Mouse (Mus musculus): ENCODE results near the gene Mvb12b. TPM values are rescaled to one million over a fixed set of nuclear protein-coding genes. Genes with fewer than 3 reads are reported as not detected.

Gene Mvb12b
- polyA plus RNA-seq, 1 experiment from 2014 or later: 16.9 TPM

- H3K4me3 ChIP-seq (ENCODE audit: low read depth, low read length): no peak overlapping the region
- WGBS: 81% methylated on average over 11 of the region's 11 CpGs
- H3K4me1 ChIP-seq (ENCODE audit: control insufficient read depth, insufficient read depth, low read length): peaks cover 11% of the 10 kb centered on the region; the same call in 1 of the 2 replicates
- DNase-seq (ENCODE audit: low spot score) (no peak), ATAC-seq (ENCODE audit: insufficient number of reproducible peaks, low FRiP score, low TSS enrichment, low read depth) (no peak)
- no peak overlapping the region for H3K4me2 ChIP-seq (ENCODE audit: low read depth, severe bottlenecking)
- H3K27ac ChIP-seq (replicated peaks; ENCODE audit: low read depth, low read length): no peak overlapping the region
- H3K27me3 ChIP-seq (ENCODE audit: control insufficient read depth, insufficient read depth, low read length): no peaks in the 10 kb centered on the region
- no peaks in the 10 kb centered on the region; the same call in 1 of the 2 replicates for H3K9me3 ChIP-seq (ENCODE audit: control insufficient read depth, low read length)
- no peaks in the 10 kb centered on the region for H3K36me3 ChIP-seq (ENCODE audit: control insufficient read depth, insufficient read depth, low read length)
- H3K9ac ChIP-seq (ENCODE audit: low read length): no peak overlapping the region
Observed at GRCm38 (mm10) chr2:33853011-33853976, 34.5 kb downstream of the Mvb12b start.

GRCm38 (mm10) chr2:33847196-33847834, 40.4 kb downstream of the Mvb12b start:
- Histone ChIP-seq H3K9me3 (ENCODE audit: control insufficient read depth, low read length) (no peaks in the 10 kb centered on the region), H3K27me3 (ENCODE audit: control insufficient read depth, insufficient read depth, low read length) (no peaks in the 10 kb centered on the region), H3K4me2 (ENCODE audit: low read depth, severe bottlenecking) (no peak overlapping the region), H3K9ac (ENCODE audit: low read length) (peak overlapping the region; percentile 22; the same call in 1 of the 2 replicates), H3K4me3 (ENCODE audit: low read depth, low read length) (no peak overlapping the region), H3K4me1 (ENCODE audit: control insufficient read depth, insufficient read depth, low read length) (peaks cover 21% of the 10 kb centered on the region), H3K27ac (replicated peaks; ENCODE audit: low read depth, low read length) (peak overlapping the region; percentile 43), H3K36me3 (ENCODE audit: control insufficient read depth, insufficient read depth, low read length) (no peaks in the 10 kb centered on the region)
- ATAC-seq (ENCODE audit: insufficient number of reproducible peaks, low FRiP score, low TSS enrichment, low read depth) (no peak), DNase-seq (ENCODE audit: low spot score) (no peak)
- WGBS: 89% methylated on average over 11 of the region's 11 CpGs

- H3K4me3 ChIP-seq (ENCODE audit: low read depth, low read length): no peak overlapping the region
- peak overlapping the region; percentile 43 for H3K27ac ChIP-seq (replicated peaks; ENCODE audit: low read depth, low read length)
- DNase-seq (ENCODE audit: low spot score) (no peak), ATAC-seq (ENCODE audit: insufficient number of reproducible peaks, low FRiP score, low TSS enrichment, low read depth) (no peak)
- no peaks in the 10 kb centered on the region for H3K27me3 ChIP-seq (ENCODE audit: control insufficient read depth, insufficient read depth, low read length)
- no peaks in the 10 kb centered on the region for H3K9me3 ChIP-seq (ENCODE audit: control insufficient read depth, low read length)
- no peaks in the 10 kb centered on the region for H3K36me3 ChIP-seq (ENCODE audit: control insufficient read depth, insufficient read depth, low read length)
- 33% methylated on average over 4 of the region's 4 CpGs for WGBS
- no peak overlapping the region for H3K4me2 ChIP-seq (ENCODE audit: low read depth, severe bottlenecking)
- peaks cover 21% of the 10 kb centered on the region for H3K4me1 ChIP-seq (ENCODE audit: control insufficient read depth, insufficient read depth, low read length)
- H3K9ac ChIP-seq (ENCODE audit: low read length): peak overlapping the region; percentile 22; the same call in 1 of the 2 replicates
Observed at GRCm38 (mm10) chr2:33846635-33847034, 41.1 kb downstream of the Mvb12b start.

GRCm38 (mm10) chr2:33843642-33844041, 44.1 kb downstream of the Mvb12b start:
- no peaks in the 10 kb centered on the region for H3K27me3 ChIP-seq (ENCODE audit: control insufficient read depth, insufficient read depth, low read length)
- H3K27ac ChIP-seq (replicated peaks; ENCODE audit: low read depth, low read length): 0 out of 2 replicates have a peak overlapping the region, but pooled peaks have one; percentile 14
- ATAC-seq (ENCODE audit: insufficient number of reproducible peaks, low FRiP score, low TSS enrichment, low read depth) (no peak), DNase-seq (ENCODE audit: low spot score) (no peak)
- H3K4me2 ChIP-seq (ENCODE audit: low read depth, severe bottlenecking): no peak overlapping the region
- H3K4me3 ChIP-seq (ENCODE audit: low read depth, low read length): no peak overlapping the region
- H3K36me3 ChIP-seq (ENCODE audit: control insufficient read depth, insufficient read depth, low read length): no peaks in the 10 kb centered on the region
- H3K4me1 ChIP-seq (ENCODE audit: control insufficient read depth, insufficient read depth, low read length): peaks cover 21% of the 10 kb centered on the region
- H3K9me3 ChIP-seq (ENCODE audit: control insufficient read depth, low read length): no peaks in the 10 kb centered on the region
- no peak overlapping the region for H3K9ac ChIP-seq (ENCODE audit: low read length)
- WGBS: 47% methylated on average over 2 of the region's 2 CpGs

GRCm38 (mm10) chr2:33842983-33843577, 44.7 kb downstream of the Mvb12b start:
- Histone ChIP-seq H3K36me3 (ENCODE audit: control insufficient read depth, insufficient read depth, low read length) (no peaks in the 10 kb centered on the region), H3K4me1 (ENCODE audit: control insufficient read depth, insufficient read depth, low read length) (peaks cover 19% of the 10 kb centered on the region), H3K4me3 (ENCODE audit: low read depth, low read length) (no peak overlapping the region), H3K4me2 (ENCODE audit: low read depth, severe bottlenecking) (no peak overlapping the region), H3K27me3 (ENCODE audit: control insufficient read depth, insufficient read depth, low read length) (no peaks in the 10 kb centered on the region), H3K27ac (replicated peaks; ENCODE audit: low read depth, low read length) (no peak overlapping the region), H3K9me3 (ENCODE audit: control insufficient read depth, low read length) (no peaks in the 10 kb centered on the region), H3K9ac (ENCODE audit: low read length) (no peak overlapping the region)
- ATAC-seq (ENCODE audit: insufficient number of reproducible peaks, low FRiP score, low TSS enrichment, low read depth) (no peak), DNase-seq (ENCODE audit: low spot score) (no peak)
- WGBS: 95% methylated on average over 2 of the region's 2 CpGs

- no peaks in the 10 kb centered on the region for H3K9me3 ChIP-seq (ENCODE audit: control insufficient read depth, low read length)
- peaks cover 20% of the 10 kb centered on the region for H3K4me1 ChIP-seq (ENCODE audit: control insufficient read depth, insufficient read depth, low read length)
- ATAC-seq (ENCODE audit: insufficient number of reproducible peaks, low FRiP score, low TSS enrichment, low read depth): no peak
- H3K27me3 ChIP-seq (ENCODE audit: control insufficient read depth, insufficient read depth, low read length): no peaks in the 10 kb centered on the region
- no peaks in the 10 kb centered on the region for H3K36me3 ChIP-seq (ENCODE audit: control insufficient read depth, insufficient read depth, low read length)
- no peak overlapping the region for H3K4me2 ChIP-seq (ENCODE audit: low read depth, severe bottlenecking)
- H3K27ac ChIP-seq (replicated peaks; ENCODE audit: low read depth, low read length): no peak overlapping the region
- no peak overlapping the region for H3K9ac ChIP-seq (ENCODE audit: low read length)
- WGBS: 93% methylated on average over 4 of the region's 4 CpGs
- no peak overlapping the region for H3K4me3 ChIP-seq (ENCODE audit: low read depth, low read length)
- no peak for DNase-seq (ENCODE audit: low spot score)
Observed at GRCm38 (mm10) chr2:33841980-33842379, 45.8 kb downstream of the Mvb12b start.

- H3K4me2 ChIP-seq (ENCODE audit: low read depth, severe bottlenecking): no peak overlapping the region
- no peaks in the 10 kb centered on the region for H3K36me3 ChIP-seq (ENCODE audit: control insufficient read depth, insufficient read depth, low read length)
- WGBS: 53% methylated on average over 3 of the region's 3 CpGs
- DNase-seq (ENCODE audit: low spot score): no peak
- H3K4me1 ChIP-seq (ENCODE audit: control insufficient read depth, insufficient read depth, low read length): peaks cover 13% of the 10 kb centered on the region
- H3K27me3 ChIP-seq (ENCODE audit: control insufficient read depth, insufficient read depth, low read length): no peaks in the 10 kb centered on the region
- H3K4me3 ChIP-seq (ENCODE audit: low read depth, low read length): no peak overlapping the region
- no peaks in the 10 kb centered on the region for H3K9me3 ChIP-seq (ENCODE audit: control insufficient read depth, low read length)
- no peak overlapping the region for H3K9ac ChIP-seq (ENCODE audit: low read length)
- no peak overlapping the region for H3K27ac ChIP-seq (replicated peaks; ENCODE audit: low read depth, low read length)
- ATAC-seq (ENCODE audit: insufficient number of reproducible peaks, low FRiP score, low TSS enrichment, low read depth): no peak
Observed at GRCm38 (mm10) chr2:33840483-33840882, 47.3 kb downstream of the Mvb12b start.

- Histone ChIP-seq H3K4me3 (ENCODE audit: low read depth, low read length) (no peak overlapping the region), H3K9me3 (ENCODE audit: control insufficient read depth, low read length) (no peaks in the 10 kb centered on the region), H3K9ac (ENCODE audit: low read length) (no peak overlapping the region), H3K4me1 (ENCODE audit: control insufficient read depth, insufficient read depth, low read length) (peaks cover 18% of the 10 kb centered on the region), H3K36me3 (ENCODE audit: control insufficient read depth, insufficient read depth, low read length) (no peaks in the 10 kb centered on the region), H3K27me3 (ENCODE audit: control insufficient read depth, insufficient read depth, low read length) (no peaks in the 10 kb centered on the region), H3K27ac (replicated peaks; ENCODE audit: low read depth, low read length) (no peak overlapping the region), H3K4me2 (ENCODE audit: low read depth, severe bottlenecking) (no peak overlapping the region)
- DNase-seq (ENCODE audit: low spot score) (no peak), ATAC-seq (ENCODE audit: insufficient number of reproducible peaks, low FRiP score, low TSS enrichment, low read depth) (no peak)
Observed at GRCm38 (mm10) chr2:33839252-33839651, 48.5 kb downstream of the Mvb12b start.

Measured in limb, embryonic 11.5 days (tissue).